Mouse (Mus musculus): ENCODE measurements around the gene 4933427D14Rik.
A peak's percentile ranks its signal among the peaks of the same experiment; 100 is the strongest.

Gene 4933427D14Rik

DNA sequence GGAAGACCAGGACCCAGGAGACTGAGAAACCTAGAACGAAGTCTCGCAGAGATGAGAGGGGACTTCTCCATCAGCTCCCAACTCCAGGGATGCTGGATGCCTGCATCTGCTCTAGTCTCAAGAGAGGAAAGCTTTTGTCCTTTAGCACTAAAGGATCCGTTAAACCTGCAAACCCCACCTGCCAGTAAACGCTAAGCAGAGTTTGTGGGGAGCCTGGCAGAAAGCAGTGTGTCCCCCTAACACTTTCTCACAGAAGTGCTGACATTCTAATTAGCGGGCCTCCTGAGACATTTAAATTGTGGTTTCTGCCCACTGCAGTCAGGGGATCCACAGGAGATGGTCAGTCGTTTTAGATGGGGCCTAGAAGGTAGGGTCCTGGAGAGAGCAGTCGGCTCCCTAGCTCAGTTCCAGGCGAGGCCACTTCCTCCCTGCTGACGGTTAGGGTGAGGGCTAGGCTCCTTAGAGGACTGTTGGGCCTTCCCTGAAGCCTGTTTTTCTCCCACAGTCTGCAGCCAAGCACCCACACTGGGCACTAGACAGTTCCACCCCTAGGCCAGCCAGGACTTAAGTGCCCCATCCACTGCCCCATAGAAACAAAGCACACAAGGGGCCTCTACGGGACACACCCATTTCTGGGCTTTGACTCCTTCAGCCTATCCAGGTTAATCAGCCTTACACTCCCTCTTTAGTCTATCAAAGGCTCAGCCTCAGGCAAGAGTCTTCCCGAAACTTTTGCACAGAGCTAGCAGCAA, 70.9 kb downstream of the 4933427D14Rik start:
- DNase-seq: no peak

GRCm38 (mm10) chr11:72135383-72136158, 71.7 kb downstream of the 4933427D14Rik start, which contains the start of gene Pitpnm3:
Pitpnm3 (minus strand) TSS chr11:72135778.
- peak; percentile 72 to 84 for DNase-seq

DNA sequence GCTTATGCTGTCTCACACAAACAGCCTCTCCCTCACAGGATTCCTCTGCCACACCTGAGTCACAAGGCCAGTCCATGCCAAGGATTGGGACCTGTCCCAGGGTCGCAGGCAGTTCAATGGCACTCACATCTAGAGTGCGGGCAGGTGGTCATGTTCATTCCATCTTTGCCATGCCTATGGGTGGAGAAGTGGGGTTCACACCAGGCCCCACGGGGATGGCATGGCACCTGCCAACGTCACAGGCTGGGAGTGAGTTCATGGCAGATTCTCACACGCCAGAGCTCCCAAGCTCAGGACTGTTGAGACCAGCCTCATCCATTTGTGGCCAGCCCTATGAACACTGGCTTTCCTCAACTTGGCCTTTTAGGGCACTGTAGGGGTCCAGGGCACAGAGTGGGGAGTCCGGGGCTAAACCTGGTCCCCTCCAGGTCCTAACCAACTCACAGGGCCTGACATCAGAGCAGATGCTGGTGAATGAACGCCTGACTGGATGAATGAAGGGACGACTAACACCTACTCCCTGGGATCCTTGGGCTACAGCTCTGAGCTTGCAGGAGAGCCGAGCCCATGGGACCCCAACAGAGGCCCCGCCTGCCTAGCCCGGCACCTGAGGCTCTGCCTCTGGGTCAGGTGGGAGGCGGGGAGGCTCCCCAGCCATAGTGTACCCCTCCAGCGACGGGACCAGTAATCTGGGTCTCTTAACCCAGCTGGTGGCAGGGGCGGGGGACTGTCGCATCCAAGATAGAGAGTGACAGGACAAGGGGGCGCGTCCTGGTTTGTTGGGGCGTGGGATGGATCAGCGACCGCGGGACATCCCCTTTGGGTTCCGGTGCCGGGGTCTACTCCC, 72.5 kb downstream of the 4933427D14Rik start:
- DNase-seq: peak; percentile 36 to 43

DNA sequence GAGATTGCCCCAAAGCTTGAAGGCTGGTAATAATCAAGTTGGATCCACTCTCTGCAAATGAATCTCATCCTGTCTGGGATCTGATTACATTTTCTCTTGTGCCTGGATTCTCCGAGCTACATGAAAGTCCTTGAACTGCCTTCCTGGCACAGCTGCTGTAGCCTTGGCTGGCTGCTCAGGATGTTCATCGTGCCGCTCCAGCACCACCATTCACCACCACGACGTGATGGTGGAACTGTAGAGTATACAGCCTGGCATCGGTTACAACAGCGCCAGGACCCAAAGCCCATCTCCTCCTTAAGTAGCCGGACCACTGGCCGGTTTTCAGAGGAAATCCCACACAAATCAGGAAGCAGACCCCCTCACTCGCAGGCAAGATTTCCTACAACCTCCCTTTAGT, 74.2 kb downstream of the 4933427D14Rik start:
- DNase-seq: no peak

- DNase-seq: peak; percentile 78 to 84
These were observed 75.0 kb downstream of the 4933427D14Rik start for GRCm38 (mm10) chr11:72132266-72132665.

GRCm38 (mm10) chr11:72131697-72132096, 75.6 kb downstream of the 4933427D14Rik start:
- DNase-seq: no peak

DNA sequence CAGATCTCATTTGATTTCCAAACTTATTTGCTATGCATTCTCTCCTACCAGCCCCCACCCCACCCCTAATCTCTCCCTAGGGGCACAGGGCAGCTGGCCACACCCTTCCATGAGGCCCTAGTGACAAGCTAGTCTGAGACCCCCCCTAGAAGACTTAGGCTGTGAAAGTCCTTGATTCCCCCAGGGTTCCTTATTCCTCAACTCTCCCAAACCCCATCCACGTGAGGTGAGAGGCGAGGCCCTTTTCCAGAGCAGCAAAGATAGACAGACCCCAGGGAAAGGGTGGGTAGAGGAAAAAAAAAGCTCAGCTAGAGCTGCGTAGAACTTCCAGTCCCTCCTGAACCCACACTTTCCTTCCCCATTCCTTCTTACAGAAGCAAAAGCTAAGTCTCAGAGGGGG, 76.4 kb downstream of the 4933427D14Rik start:
- no peak for DNase-seq

GRCm38 (mm10) chr11:72130472-72130871, 76.8 kb downstream of the 4933427D14Rik start:
- DNase-seq: no peak

DNA sequence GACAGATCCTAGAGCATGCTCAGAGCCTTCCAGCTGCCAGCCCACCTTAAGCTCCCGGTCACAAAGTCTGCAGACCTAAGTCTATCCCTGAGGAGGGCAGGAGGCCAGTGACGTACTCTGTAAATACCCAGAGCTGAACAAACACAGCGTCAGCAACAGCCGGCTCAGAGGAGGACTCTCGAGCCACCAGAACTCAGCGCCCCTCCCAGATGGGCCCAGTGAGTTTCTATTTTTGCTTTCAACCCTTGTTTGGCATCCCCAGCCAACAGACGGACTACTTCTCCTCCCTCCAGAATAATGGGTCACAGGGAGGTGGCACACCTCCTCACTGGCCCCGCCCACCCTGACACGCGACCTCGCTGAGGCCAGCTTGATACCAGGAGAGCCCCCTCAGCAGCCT, 77.2 kb downstream of the 4933427D14Rik start:
- DNase-seq: peak; percentile 68 to 73

- peak; percentile 42 to 43 for DNase-seq
These were observed 78.0 kb downstream of the 4933427D14Rik start for GRCm38 (mm10) chr11:72129032-72129894.

GRCm38 (mm10) chr11:72127450-72128189, 79.6 kb downstream of the 4933427D14Rik start:
- DNase-seq: peak in 1 of 2 experiments; percentile 57

DNA sequence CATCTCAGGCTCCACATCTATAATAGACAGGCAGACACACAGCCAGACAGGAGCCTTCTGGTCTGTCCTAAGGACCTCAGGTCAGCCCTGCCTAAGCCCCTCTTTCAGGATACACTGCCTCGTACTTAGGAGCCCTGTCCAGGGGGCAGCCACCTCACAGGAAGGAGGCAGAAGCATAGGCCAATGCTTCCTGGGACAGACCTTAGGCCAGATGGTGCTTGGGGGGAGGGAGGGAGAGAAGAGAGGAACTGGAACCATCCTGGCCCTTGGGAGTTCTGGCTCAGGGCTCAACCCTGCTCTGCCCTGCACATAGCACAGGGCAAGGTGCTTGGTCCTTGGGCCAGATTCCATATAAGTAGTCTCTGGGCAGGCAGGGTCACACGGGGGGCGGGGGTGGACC, 81.5 kb downstream of the 4933427D14Rik start:
- peak; percentile 73 to 77 for DNase-seq

DNA sequence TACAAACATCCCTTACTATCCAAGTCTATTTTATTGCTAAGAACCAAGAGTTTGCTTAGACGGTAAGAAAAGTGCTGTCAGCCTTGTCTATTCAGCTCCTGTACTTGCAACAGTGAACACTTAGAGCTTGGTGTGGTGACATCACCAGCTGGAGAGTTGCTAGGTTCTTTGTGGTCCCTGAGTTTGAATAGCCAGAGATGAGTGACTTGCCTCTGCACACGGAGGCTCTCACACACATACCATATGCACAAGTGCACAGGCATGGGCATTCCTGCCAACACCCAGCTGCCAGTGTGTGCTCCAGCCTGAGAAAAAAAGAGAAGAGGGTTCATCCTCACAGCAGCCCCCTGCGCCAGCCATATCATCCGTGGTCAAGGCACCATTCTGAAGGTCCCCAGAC, 83.7 kb downstream of the 4933427D14Rik start:
- no peak for DNase-seq

DNA sequence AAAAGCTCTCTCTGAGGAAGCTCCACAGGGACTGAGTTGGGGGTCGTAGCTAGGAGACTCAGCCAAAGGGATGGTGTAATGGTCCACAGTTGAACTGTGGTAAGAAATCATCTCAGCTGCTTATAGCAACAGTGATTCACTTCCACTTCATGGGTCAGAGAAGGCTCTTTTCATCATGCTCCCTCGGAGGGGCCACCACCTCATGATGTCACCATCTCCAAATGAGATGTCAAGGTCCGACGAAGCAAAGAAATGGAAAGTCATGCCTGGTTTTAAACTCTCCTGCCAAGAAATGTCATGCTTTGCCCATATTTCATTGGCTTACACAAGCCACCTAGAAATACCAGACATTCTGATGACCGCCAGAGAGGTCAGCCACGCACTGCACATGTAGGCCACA, 86.9 kb downstream of the 4933427D14Rik start:
- DNase-seq: no peak

DNA sequence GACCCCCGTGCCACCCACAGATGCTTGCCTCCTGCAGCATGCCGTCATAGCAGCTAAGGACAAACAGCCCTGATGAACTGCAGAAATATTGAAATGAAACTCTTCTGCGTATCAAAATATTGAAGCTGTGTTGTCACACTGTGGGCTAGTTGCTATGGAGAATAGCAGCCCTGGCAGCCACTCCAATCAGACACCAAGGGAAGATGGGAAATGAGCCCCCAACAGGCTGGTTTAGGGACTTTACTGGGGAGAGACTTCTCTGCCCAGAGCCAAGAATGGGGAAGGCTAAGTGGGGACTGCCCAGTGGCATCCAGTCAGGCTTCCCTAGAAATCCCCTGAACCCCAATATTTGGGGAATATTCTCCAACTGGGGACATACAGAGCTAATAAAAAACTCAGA, 88.6 kb downstream of the 4933427D14Rik start:
- no peak for DNase-seq

- no peak for DNase-seq
These were observed 94.0 kb downstream of the 4933427D14Rik start for GRCm38 (mm10) chr11:72113296-72113695.

DNA sequence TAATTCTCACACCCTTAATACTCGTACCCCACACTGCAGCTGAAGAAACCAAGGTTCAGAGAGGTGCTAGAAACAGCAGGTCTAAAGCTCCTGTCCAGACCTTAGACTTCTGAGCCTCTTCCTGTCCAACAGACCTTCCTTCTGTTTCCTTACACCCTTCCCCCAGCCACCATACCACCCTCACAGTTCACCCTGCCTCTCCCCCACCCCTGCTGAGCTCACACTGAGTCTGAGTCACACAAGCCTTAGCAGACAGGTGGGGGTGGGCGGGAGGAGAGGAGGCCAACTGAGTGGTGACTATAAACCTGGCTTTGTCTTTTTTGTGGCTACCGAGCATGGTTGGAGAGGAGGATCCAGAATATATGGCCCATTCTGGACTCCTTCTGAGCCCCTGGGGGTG, 96.5 kb downstream of the 4933427D14Rik start:
- no peak for DNase-seq

DNA sequence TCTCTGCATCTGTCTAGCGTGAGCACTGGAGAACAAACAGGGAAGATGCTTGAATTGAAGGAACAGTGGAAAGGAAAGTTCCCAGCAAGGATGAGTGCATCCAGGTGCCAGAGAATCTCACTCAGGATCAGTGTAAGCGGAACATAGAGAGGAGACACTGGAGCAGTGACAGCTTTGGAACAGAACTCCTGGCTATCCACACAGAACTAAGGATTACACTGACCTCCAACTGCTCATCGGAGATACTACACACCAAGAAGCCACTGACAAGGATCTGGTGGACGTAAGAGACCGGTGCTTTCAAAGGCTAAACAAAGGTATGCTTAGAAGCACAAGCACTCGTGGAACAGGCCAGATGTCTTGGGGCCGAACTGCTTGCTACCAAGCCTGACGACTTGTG, 103.0 kb downstream of the 4933427D14Rik start:
- peak in 1 of 2 experiments; percentile 27 for DNase-seq
